Mouse (Mus musculus): ENCODE measurements around the gene Srp14.

The Srp14 gene

GRCm38 (mm10) chr2:118490241-118491091 lies 11.0 kb upstream of the Srp14 start:
- DNase-seq (ENCODE audit: low read depth, low spot score): no peak

- peak; percentile 81 for DNase-seq (ENCODE audit: low read depth, low spot score)
These were observed 8.3 kb upstream of the Srp14 start for GRCm38 (mm10) chr2:118487806-118488205.

- peak; percentile 79 for DNase-seq (ENCODE audit: low read depth, low spot score)
These were observed 7.4 kb upstream of the Srp14 start for GRCm38 (mm10) chr2:118486933-118487332.

- peak; percentile 97 for DNase-seq (ENCODE audit: low read depth, low spot score)
These were observed 5.9 kb upstream of the Srp14 start for GRCm38 (mm10) chr2:118485415-118485814.

- DNase-seq (ENCODE audit: low read depth, low spot score): no peak
These were observed 4.9 kb upstream of the Srp14 start for GRCm38 (mm10) chr2:118484386-118484898.

GRCm38 (mm10) chr2:118483032-118483431 lies 3.5 kb upstream of the Srp14 start:
- DNase-seq (ENCODE audit: low read depth, low spot score): no peak

GRCm38 (mm10) chr2:118480886-118481285 lies 1.4 kb upstream of the Srp14 start:
- no peak for DNase-seq (ENCODE audit: low read depth, low spot score)

GRCm38 (mm10) chr2:118478833-118479549 lies 520 bp downstream of the Srp14 start:
- no peak for DNase-seq (ENCODE audit: low read depth, low spot score)

- no peak for DNase-seq (ENCODE audit: low read depth, low spot score)
These were observed 11.2 kb downstream of the Srp14 start for GRCm38 (mm10) chr2:118468354-118468753.

GRCm38 (mm10) chr2:118466601-118467000 lies 12.9 kb downstream of the Srp14 start:
- peak; percentile 75 for DNase-seq (ENCODE audit: low read depth, low spot score)

GRCm38 (mm10) chr2:118465894-118466293 lies 13.6 kb downstream of the Srp14 start:
- peak; percentile 66 for DNase-seq (ENCODE audit: low read depth, low spot score)

- DNase-seq (ENCODE audit: low read depth, low spot score): no peak
These were observed 15.1 kb downstream of the Srp14 start for GRCm38 (mm10) chr2:118464450-118464849.

GRCm38 (mm10) chr2:118463480-118463879 lies 16.0 kb downstream of the Srp14 start:
- DNase-seq (ENCODE audit: low read depth, low spot score): no peak

- no peak for DNase-seq (ENCODE audit: low read depth, low spot score)
These were observed 17.9 kb downstream of the Srp14 start for GRCm38 (mm10) chr2:118461480-118462165.

GRCm38 (mm10) chr2:118457463-118458261 lies 21.8 kb downstream of the Srp14 start:
- DNase-seq (ENCODE audit: low read depth, low spot score): no peak

GRCm38 (mm10) chr2:118457029-118457428 lies 22.5 kb downstream of the Srp14 start:
- DNase-seq (ENCODE audit: low read depth, low spot score): no peak

GRCm38 (mm10) chr2:118451056-118451455 lies 28.5 kb downstream of the Srp14 start:
- no peak for DNase-seq (ENCODE audit: low read depth, low spot score)

GRCm38 (mm10) chr2:118448181-118448580 lies 31.3 kb downstream of the Srp14 start:
- DNase-seq (ENCODE audit: low read depth, low spot score): no peak

- no peak for DNase-seq (ENCODE audit: low read depth, low spot score)
These were observed 33.5 kb downstream of the Srp14 start for GRCm38 (mm10) chr2:118445696-118446674.

- no peak for DNase-seq (ENCODE audit: low read depth, low spot score)
These were observed 36.8 kb downstream of the Srp14 start for GRCm38 (mm10) chr2:118442723-118443122.

All from R1 (cell line).